Mouse (Mus musculus) testis, adult 2 months (tissue): ENCODE results near the gene Itga10.

Source experiments
- CTCF ChIP-seq: fragments of 200-500 bp; IDR thresholded peaks from 2 replicates; pipeline ENCODE4 v1.5.1; 2012; ENCODE audit warnings: low read depth, mild to moderate bottlenecking, inconsistent platforms, low read length, moderate library complexity; ENCODE audit not compliant: control insufficient read depth, insufficient read depth, insufficient replicate concordance
- POLR2A ChIP-seq: fragments of 200-500 bp; IDR thresholded peaks from 2 replicates; pipeline ENCODE4 v1.6.1; 2012; ENCODE audit warnings: low read depth, mild to moderate bottlenecking, inconsistent platforms, low read length, moderate library complexity; ENCODE audit not compliant: control insufficient read depth

DNA sequence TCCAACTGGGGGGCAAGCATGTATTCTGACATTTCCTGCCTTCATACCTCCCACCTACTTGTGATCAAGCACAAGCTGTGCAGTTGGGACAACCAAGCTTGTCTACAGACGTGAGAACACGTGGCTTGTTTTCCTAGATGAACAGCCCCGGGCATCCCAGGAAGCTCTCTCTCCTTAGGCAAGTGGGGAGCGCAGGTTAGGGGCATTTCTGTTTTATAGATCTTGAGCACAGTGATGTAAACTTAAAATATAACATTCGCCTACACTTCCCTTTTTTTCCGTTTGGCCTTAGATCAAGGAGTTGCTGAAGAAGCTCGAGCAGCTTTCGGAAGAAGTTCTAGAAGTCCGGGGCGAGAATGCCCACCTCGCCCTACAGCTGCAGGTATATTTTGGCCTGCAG, 43.5 kb downstream of the Itga10 start:
- no peak for TF ChIP-seq CTCF
- TF ChIP-seq POLR2A, result no peak
